Mouse (Mus musculus) kidney, adult 9 months (tissue): ENCODE data around the gene Upf2.
"Not testable (repeated sequence)": the region's sequence is repeated elsewhere in the genome, so short reads cannot be mapped to it uniquely, and the experiment has no call there.

ENCODE experiments used
- DNase-seq: peaks from one replicate; pipeline ENCODE4 v3.0.0; 2022

Upf2 gene

GRCm38 (mm10) chr2:5950766-5951595 is at the start of gene Upf2:
Gene Upf2 (plus strand): TSS chr2:5951469.
- DNase-seq: peak; percentile 97

- peak; percentile 25 for DNase-seq
Observed at GRCm38 (mm10) chr2:5906092-5906491, 45.2 kb upstream of the Upf2 start.

- DNase-seq: peak; percentile 51
Observed at GRCm38 (mm10) chr2:5906625-5907024, 44.6 kb upstream of the Upf2 start.

GRCm38 (mm10) chr2:5911282-5911965 is 39.8 kb upstream of the Upf2 start:
- DNase-seq: no peak

- DNase-seq: no peak
Observed at GRCm38 (mm10) chr2:5922823-5923222, 28.4 kb upstream of the Upf2 start.

- DNase-seq: no peak
Observed at GRCm38 (mm10) chr2:5923786-5924185, 27.5 kb upstream of the Upf2 start.

GRCm38 (mm10) chr2:5927481-5927880 is 23.8 kb upstream of the Upf2 start:
- no peak for DNase-seq

- no peak for DNase-seq
Observed at GRCm38 (mm10) chr2:5929793-5930192, 21.5 kb upstream of the Upf2 start.

- no peak for DNase-seq
Observed at GRCm38 (mm10) chr2:5930291-5931054, 20.8 kb upstream of the Upf2 start.

- no peak for DNase-seq
Observed at GRCm38 (mm10) chr2:5931938-5932337, 19.3 kb upstream of the Upf2 start.

- no peak for DNase-seq
Observed at GRCm38 (mm10) chr2:5934936-5935335, 16.3 kb upstream of the Upf2 start.

- no peak for DNase-seq
Observed at GRCm38 (mm10) chr2:5936068-5936467, 15.2 kb upstream of the Upf2 start.

- DNase-seq: peak; percentile 67
Observed at GRCm38 (mm10) chr2:5936550-5936949, 14.7 kb upstream of the Upf2 start.

GRCm38 (mm10) chr2:5939319-5939718 is 11.9 kb upstream of the Upf2 start:
- no peak for DNase-seq

- no peak for DNase-seq
Observed at GRCm38 (mm10) chr2:5939911-5940310, 11.4 kb upstream of the Upf2 start.

GRCm38 (mm10) chr2:5940936-5941335 is 10.3 kb upstream of the Upf2 start:
- no peak for DNase-seq

GRCm38 (mm10) chr2:5941861-5942415 is 9.3 kb upstream of the Upf2 start:
- DNase-seq: peak; percentile 46

GRCm38 (mm10) chr2:5942416-5943032 is 8.7 kb upstream of the Upf2 start, which contains the start of gene Dhtkd1:
Gene Dhtkd1 (minus strand): TSS chr2:5942792.
- DNase-seq: peak; percentile 94

- DNase-seq: no peak
Observed at GRCm38 (mm10) chr2:5943071-5943470, 8.2 kb upstream of the Upf2 start.

GRCm38 (mm10) chr2:5945629-5946028 is 5.6 kb upstream of the Upf2 start:
- DNase-seq: no peak

- no peak for DNase-seq
Observed at GRCm38 (mm10) chr2:5946876-5947275, 4.4 kb upstream of the Upf2 start.

- DNase-seq: no peak
Observed at GRCm38 (mm10) chr2:5948964-5949363, 2.3 kb upstream of the Upf2 start.

GRCm38 (mm10) chr2:5949821-5950220 is 1.4 kb upstream of the Upf2 start:
- not testable (repeated sequence) for DNase-seq
